Mouse (Mus musculus) liver, postnatal 0 days (tissue): ENCODE measurements around the gene Dhx9. TPM values are rescaled to one million over a fixed set of nuclear protein-coding genes. Genes with fewer than 3 reads are reported as not detected.
"Not testable (repeated sequence)": the region's sequence is repeated elsewhere in the genome, so short reads cannot be mapped to it uniquely, and the experiment has no call there.

Experiments
- ATAC-seq: fragments of 200-750 bp; cut with Nextera tagmentation; 2 replicates; pipeline ENCODE4 v1.8.0; 2017; ENCODE audit warnings: mild to moderate bottlenecking, moderate library complexity
- DNase-seq: peaks from one replicate; pipeline ENCODE4 v3.0.0-alpha.2; 2016
- H3K27ac ChIP-seq: fragments of 300-500 bp; sonication (generic); 2 replicates; pipeline ENCODE4 v1.5.1; 2014; ENCODE audit warnings: antibody characterized with exemption, moderate library complexity, mild to moderate bottlenecking, low read depth
- H3K27me3 ChIP-seq: fragments of 300-500 bp; sonication (generic); 2 replicates; pipeline ENCODE4 v1.6.1; 2014; ENCODE audit warnings: low read length, control low read depth, mixed read lengths; ENCODE audit not compliant: insufficient read depth
- H3K36me3 ChIP-seq: fragments of 300-500 bp; sonication (generic); replicated peaks from 2 replicates; pipeline ENCODE4 v1.6.1; 2014; ENCODE audit warnings: mild to moderate bottlenecking, control low read depth, low read length, moderate library complexity, mixed read lengths; ENCODE audit not compliant: insufficient read depth
- H3K4me1 ChIP-seq: fragments of 300-500 bp; sonication (generic); 2 replicates; pipeline ENCODE4 v1.6.1; 2014; ENCODE audit warnings: antibody characterized with exemption, mild to moderate bottlenecking, control low read depth; ENCODE audit not compliant: insufficient read depth
- H3K4me2 ChIP-seq: fragments of 300-500 bp; sonication (generic); 2 replicates; pipeline ENCODE4 v1.6.1; 2014; ENCODE audit warnings: low read depth, mild to moderate bottlenecking, low read length, moderate library complexity, mixed read lengths
- H3K4me3 ChIP-seq: fragments of 300-500 bp; sonication (generic); 2 replicates; pipeline ENCODE4 v1.5.1; 2014; ENCODE audit warnings: low read depth, low read length
- H3K9ac ChIP-seq: fragments of 300-500 bp; sonication (generic); replicated peaks from 2 replicates; pipeline ENCODE4 v1.6.1; 2014; ENCODE audit warnings: mild to moderate bottlenecking, moderate library complexity
- H3K9me3 ChIP-seq: fragments of 300-500 bp; sonication (generic); 2 replicates; pipeline ENCODE4 v1.6.1; 2016; ENCODE audit warnings: mild to moderate bottlenecking, control low read depth, low read length, mixed read lengths
- CTCF ChIP-seq: sonication (generic); IDR thresholded peaks from 2 replicates; pipeline ENCODE4 v1.5.1; 2016; ENCODE audit warnings: antibody characterized with exemption, low read depth
- EP300 ChIP-seq: IDR thresholded peaks from 2 replicates; pipeline ENCODE4 v1.6.1; 2016; ENCODE audit warnings: antibody characterized with exemption, low read depth, mild to moderate bottlenecking
- WGBS: fragments of 180-500 bp; shearing (Covaris S2); extraction: QIAGEN DNeasy Blood & Tissue Kit; methylation state at CpG from one replicate; pipeline ENCODE4 v1.1.7; 2014; ENCODE audit not compliant: insufficient replicate concordance; 5-methylcytosine and 5-hydroxymethylcytosine counted together
- polyA plus RNA-seq: library from polyadenylated mRNA; unstranded; fragments of >200 nt; fragmentation: Nextera tagmentation; extraction: Ambion mirVana; gene quantifications from 2 replicates; pipeline ENCODE4 v1.2.1, GENCODE M21; 2015

Dhx9 gene
- polyA plus RNA-seq, 1 experiment from 2014 or later, result 9.9 TPM

DNA sequence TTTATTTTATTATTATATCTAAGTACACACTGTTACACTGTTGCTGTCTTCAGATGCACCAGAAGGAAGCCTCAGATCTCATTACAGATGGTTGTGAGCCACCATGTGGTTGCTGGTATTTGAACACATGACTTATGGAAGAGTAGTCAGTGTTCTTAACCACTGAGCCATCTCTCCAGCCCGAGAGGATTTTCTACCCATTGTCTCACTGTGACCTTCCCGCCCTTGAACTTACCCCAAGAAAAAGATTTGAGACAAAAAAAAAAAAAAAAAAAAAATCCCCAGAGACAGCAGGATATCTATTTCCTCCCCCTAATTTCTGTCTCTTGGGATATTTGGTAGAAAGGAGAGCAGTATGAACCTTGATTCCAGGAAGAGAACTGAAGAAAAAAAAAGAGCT lies 2.1 kb upstream of the Dhx9 start:
- H3K9me3 ChIP-seq, result no peaks in the 10 kb centered on the region
- no peak for TF ChIP-seq EP300
- TF ChIP-seq CTCF, result no peak
- H3K4me2 ChIP-seq, result no peak overlapping the region
- DNase-seq (no peak), ATAC-seq (no peak)
- no peaks in the 10 kb centered on the region for H3K36me3 ChIP-seq
- H3K4me1 ChIP-seq, result peaks cover 15% of the 10 kb centered on the region
- peak overlapping the region; percentile 40; the same call in 1 of the 2 replicates for H3K27ac ChIP-seq
- H3K27me3 ChIP-seq, result no peaks in the 10 kb centered on the region
- H3K4me3 ChIP-seq, result no peak overlapping the region
- H3K9ac ChIP-seq, result no peak overlapping the region
- 53% methylated on average over 2 of the region's 2 CpGs for WGBS

DNA sequence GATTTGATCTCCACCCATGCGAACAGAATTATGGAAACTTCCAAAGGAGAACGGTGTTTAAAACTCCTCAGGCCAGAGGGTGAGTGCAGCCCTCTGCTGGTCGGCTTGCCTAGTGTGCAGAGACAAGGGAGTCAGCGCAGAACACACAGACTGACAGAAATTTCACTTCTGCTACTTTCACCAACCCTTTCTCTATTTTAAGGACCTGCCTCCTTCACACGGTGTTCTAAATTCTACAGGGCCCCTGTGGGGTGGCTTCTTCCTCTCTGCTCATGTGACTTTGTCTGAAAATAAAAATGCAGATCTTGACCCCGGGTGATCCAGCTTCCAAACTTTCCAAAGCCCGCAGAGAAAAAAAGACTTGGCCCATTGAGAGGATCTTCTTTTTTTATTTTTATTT lies 1.7 kb upstream of the Dhx9 start:
- peak; percentile 52 for DNase-seq
- TF ChIP-seq EP300, result 0 out of 2 replicates have a peak, but pooled peaks have one; percentile 7
- TF ChIP-seq CTCF, result peak; percentile 62
- H3K36me3 ChIP-seq, result no peaks in the 10 kb centered on the region; the same call in 1 of the 2 replicates
- H3K27ac ChIP-seq, result peak overlapping the region; percentile 53
- no peak; the same call in 1 of the 2 replicates for ATAC-seq
- H3K9ac ChIP-seq, result no peak overlapping the region
- no peak overlapping the region for H3K4me3 ChIP-seq
- H3K9me3 ChIP-seq, result no peaks in the 10 kb centered on the region
- peaks cover 19% of the 10 kb centered on the region for H3K4me1 ChIP-seq
- H3K4me2 ChIP-seq, result no peak overlapping the region
- H3K27me3 ChIP-seq, result no peaks in the 10 kb centered on the region
- 29% methylated on average over 7 of the region's 7 CpGs for WGBS

DNA sequence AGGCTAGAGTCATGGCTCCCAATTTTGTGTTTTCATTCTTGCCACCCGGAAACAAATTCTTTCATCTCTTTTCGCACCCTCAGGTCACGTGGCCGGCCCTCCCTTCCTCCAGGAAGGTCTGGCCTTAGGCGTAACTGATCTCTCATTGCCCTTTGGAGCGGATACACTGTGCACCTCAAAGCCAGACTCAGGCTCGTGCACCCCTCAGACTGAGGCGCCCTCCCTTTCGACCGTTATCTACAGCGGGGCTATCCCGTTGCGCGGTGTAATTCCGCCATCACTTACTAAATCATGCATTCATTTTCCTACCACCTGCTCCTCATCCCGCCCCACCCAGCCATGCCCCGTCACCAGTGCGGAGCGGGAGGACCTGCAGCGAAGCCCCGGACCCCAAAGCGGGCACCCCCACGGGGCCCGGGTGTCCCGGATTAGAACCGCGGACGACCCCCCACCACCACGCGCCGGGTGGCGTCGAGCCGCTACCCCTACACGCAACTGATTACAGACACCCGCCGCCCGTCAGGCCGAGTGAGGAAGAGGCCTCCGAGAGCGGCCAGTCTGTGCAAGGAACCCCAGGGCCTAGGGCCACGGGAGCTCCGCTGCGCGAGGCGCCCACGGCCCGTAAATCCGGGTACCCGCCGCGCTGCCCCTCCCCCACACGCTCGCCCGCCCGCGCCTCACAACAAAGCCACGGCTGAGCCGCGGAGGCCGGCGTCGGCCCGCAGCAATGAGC lies 527 bp downstream of the Dhx9 start:
- H3K27ac ChIP-seq, result peak overlapping the region; percentile 86
- H3K27me3 ChIP-seq, result no peaks in the 10 kb centered on the region
- H3K9ac ChIP-seq, result peak overlapping the region; percentile 92
- H3K4me1 ChIP-seq, result peaks cover 19% of the 10 kb centered on the region
- H3K36me3 ChIP-seq, result peaks cover 12% of the 10 kb centered on the region
- TF ChIP-seq CTCF, result no peak
- no peak for TF ChIP-seq EP300
- ATAC-seq (peak; percentile 71), DNase-seq (peak; percentile 71)
- H3K4me3 ChIP-seq, result peak overlapping the region; percentile 96
- under 1% methylated on average over 62 of the region's 64 CpGs for WGBS
- no peaks in the 10 kb centered on the region for H3K9me3 ChIP-seq
- peak overlapping the region; percentile 87 for H3K4me2 ChIP-seq

DNA sequence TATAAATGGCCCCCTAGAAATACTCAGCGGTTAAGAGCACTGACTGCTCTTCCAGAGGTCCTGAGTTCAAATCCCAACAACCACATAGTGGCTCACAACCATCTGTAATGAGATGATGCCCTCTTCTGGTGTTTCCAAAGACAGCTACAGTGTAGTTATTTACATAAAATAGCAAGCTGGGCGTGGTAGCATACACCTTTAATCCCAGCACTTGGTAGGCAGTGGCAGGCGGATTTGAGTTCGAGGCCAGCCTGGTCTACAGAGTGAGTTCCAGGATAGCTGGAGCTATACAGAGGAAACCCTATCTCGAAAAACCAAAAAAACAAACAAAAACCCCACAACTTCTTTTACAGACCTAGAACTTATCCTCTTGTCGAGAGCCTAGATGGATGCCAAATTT lies 1.3 kb downstream of the Dhx9 start:
- Histone ChIP-seq H3K4me1 (peaks cover 19% of the 10 kb centered on the region), H3K9ac (peak overlapping the region; percentile 92), H3K27ac (peak overlapping the region; percentile 86; the same call in 1 of the 2 replicates), H3K4me3 (peak overlapping the region; percentile 96), H3K36me3 (peaks cover 16% of the 10 kb centered on the region), H3K4me2 (peak overlapping the region; percentile 87)
- 5% methylated on average over 6 of the region's 6 CpGs for WGBS
- TF ChIP-seq CTCF, result peak; percentile 11; the same call in 1 of the 2 replicates
- H3K9me3 ChIP-seq, DNase-seq, H3K27me3 ChIP-seq, ATAC-seq: not testable (repeated sequence)

DNA sequence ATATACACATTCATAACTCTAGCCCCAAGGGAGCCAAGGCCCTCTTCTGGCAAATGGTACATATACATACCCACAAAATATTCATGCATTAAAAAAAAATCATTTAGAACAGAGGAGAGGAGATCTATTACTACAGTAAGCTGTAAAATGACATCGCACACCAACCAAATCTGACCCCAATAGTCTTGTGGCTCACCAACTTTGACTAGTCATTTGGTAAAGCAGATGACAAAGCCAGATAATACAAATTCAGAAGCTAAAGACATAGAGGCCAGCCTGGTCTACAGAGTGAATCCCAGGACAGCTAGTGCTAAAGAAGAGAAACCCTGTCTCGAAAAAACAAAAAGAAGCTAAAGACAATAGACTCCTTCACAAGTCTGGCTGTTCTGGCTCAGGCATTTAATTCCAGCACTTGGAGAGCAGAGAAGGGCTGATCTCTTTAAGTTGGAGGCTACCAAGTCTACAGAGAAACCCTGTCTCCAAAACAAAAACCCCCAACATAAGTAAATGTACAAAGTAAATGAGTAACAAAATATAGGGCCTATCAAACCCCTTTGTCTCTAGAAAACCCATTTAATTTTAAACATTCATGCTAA lies 2.2 kb downstream of the Dhx9 start:
- Histone ChIP-seq H3K4me2 (peak overlapping the region; percentile 87), H3K4me3 (peak overlapping the region; percentile 96), H3K27ac (peak overlapping the region; percentile 3; the same call in 1 of the 2 replicates), H3K9me3 (no peaks in the 10 kb centered on the region), H3K4me1 (peaks cover 19% of the 10 kb centered on the region), H3K36me3 (peaks cover 24% of the 10 kb centered on the region), H3K27me3 (no peaks in the 10 kb centered on the region), H3K9ac (0 out of 2 replicates have a peak overlapping the region, but pooled peaks have one; percentile 13)
- ATAC-seq (no peak), DNase-seq (no peak)
- TF ChIP-seq EP300 (no peak), CTCF (no peak)
- 35% methylated on average over 2 of the region's 2 CpGs for WGBS

DNA sequence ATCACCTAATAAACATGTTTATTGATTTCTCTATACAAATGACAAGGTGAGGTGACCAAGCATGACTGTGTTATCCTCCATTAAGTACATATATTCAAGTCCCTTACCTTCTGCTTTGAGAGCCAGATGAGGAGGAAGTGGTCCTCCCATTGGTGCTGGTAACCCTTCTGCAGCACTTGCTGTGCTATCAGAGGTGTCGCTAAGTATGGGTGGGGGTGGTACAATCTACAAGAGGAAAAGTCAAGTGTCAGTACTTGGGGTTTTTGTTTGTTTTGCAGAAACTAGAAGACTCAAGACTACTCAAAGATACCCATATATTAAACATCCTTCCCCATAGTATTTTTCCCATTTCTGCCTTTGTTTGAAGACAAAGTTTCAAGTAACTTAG lies 6.4 kb downstream of the Dhx9 start:
- no peak for DNase-seq
- H3K4me3 ChIP-seq, result no peak overlapping the region
- WGBS, result 59% methylated on average over 1 of the region's 1 CpGs
- peaks cover 12% of the 10 kb centered on the region for H3K4me1 ChIP-seq
- H3K27me3 ChIP-seq, result no peaks in the 10 kb centered on the region
- TF ChIP-seq EP300 (no peak), CTCF (no peak)
- no peak overlapping the region for H3K9ac ChIP-seq
- no peak for ATAC-seq
- no peaks in the 10 kb centered on the region for H3K9me3 ChIP-seq
- H3K4me2 ChIP-seq, result no peak overlapping the region
- no peak overlapping the region for H3K27ac ChIP-seq
- H3K36me3 ChIP-seq, result peaks cover 66% of the 10 kb centered on the region
